Mouse (Mus musculus) skeletal muscle tissue, adult 2 months (tissue): ENCODE measurements around the gene Trim71.
"Not testable (repeated sequence)": the region's sequence is repeated elsewhere in the genome, so short reads cannot be mapped to it uniquely, and the experiment has no call there.

Experiments used
- DNase-seq: peaks from one replicate; pipeline ENCODE4 v3.0.0-alpha.2; 2012; ENCODE audit warnings: low read depth, low spot score

The Trim71 gene

DNA sequence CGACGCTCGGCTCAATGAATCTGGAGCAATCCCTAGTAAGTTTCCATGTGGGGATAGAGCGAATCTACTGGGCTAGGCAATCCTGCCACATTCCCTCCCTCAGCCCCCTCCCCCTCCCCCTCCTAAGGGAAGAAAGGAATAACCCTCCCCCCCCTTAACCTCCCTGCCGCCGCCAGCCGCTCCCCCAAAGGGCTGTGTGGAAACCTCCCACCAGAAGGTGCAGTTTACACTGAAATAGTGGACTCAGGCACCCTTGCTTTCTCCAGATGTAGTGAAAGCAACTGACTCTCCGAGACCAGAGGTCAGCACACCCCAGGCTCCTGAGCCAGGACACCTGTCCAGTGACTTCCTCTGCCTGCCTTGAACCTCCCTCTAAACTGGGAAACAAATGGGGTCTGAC lies 37.6 kb downstream of the Trim71 start:
- DNase-seq, result no peak

DNA sequence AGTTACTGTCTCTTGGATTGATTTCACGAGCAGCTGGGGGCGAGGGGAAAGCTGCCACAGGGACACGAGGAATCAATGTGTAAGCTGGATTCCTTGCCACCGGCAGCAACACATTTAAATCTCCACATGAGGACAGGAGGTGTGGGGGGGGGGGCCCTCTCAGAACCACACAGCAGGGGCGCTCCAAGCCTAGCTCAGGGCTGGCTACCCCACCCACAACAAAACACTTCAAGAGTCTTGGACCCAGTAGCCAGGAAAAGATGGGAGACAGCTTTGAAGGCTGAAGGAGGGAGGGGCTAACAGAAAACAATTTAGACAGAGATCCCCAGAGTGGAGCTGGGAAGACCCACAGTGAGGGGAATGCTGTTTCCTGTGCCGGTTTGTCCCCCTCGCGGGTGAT lies 38.3 kb downstream of the Trim71 start:
- no peak for DNase-seq

DNA sequence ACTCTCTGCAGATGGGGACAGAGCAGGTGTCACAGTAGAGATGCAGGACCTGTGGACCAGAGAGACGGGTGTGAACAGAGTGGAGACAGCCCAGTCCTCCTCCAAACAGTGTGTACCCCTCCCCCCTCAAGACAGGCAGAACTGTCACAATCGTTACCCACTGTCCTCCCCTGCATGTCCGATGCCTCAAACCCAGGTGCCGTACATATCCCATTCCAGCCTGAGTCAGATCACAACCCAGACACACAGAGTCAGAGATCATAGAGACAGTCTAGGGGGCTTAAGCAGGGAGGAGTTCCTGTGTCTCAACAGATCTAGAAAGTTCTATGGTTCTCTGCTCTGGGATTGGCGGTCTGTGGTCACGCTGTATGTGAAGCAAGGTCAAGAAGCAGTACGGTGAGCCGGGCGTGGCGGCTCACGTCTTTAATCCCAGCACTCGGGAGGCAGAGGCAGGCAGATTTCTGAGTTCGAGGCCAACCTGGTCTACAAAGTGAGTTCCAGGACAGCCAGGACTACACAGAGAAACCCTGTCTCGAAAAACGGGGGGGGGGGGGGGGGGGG lies 39.0 kb downstream of the Trim71 start:
- no peak for DNase-seq

DNA sequence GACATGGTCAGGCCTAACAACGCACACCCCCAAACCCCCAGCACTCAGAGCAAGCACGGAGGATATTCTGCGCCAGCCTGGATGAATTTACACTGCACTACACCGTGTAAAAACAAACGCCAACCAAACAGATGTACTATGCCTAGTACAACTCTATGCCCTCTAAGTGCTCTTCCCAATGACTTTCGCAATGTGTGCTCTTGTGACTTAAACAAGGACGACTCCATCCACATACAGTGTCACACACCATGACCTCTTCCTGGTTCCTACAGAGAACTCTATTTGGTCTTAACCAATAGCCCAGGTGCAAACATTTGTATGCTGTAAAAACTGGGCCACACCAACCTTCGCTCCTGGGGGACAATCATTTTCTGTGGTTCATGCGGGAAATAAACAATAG lies 41.7 kb downstream of the Trim71 start:
- no peak for DNase-seq

DNA sequence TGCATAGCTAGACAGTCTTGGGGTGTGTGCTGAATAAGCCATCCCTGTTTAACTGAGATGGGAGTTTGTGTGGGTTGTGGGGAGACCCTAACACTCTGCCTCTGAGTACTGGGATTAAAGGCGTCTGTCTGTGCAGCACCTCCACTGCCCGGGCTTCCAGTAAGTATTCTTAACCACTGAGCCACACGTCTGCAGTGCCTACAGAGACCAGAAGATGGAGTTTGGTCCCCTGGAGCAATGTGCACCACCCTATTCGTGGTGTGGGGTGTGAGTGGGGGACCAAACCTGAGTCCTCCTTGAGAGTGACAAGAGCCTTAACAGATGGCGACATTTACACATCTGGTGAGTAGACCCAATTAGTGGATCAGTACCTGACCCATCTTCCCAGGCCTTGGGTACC lies 42.1 kb downstream of the Trim71 start:
- no peak for DNase-seq

DNA sequence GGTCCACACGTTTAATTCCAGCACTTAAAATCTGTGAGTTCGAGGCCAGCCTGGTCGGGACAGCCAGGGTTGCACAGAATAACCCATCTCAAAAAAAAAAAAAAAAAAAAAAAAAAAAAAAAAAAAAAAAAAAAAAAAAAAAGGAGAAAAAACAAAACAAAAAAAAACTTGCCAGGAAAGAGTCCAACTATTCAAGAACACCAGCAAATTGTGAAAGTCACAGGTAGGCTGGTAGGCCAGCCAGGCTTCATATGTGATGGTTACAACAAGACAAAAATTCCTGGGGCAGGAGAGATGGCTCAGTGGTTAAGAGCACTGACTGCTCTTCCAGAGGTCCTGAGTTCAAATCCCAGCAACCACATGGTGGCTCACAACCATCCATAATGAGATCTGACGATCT lies 43.6 kb downstream of the Trim71 start:
- DNase-seq, result not testable (repeated sequence)

DNA sequence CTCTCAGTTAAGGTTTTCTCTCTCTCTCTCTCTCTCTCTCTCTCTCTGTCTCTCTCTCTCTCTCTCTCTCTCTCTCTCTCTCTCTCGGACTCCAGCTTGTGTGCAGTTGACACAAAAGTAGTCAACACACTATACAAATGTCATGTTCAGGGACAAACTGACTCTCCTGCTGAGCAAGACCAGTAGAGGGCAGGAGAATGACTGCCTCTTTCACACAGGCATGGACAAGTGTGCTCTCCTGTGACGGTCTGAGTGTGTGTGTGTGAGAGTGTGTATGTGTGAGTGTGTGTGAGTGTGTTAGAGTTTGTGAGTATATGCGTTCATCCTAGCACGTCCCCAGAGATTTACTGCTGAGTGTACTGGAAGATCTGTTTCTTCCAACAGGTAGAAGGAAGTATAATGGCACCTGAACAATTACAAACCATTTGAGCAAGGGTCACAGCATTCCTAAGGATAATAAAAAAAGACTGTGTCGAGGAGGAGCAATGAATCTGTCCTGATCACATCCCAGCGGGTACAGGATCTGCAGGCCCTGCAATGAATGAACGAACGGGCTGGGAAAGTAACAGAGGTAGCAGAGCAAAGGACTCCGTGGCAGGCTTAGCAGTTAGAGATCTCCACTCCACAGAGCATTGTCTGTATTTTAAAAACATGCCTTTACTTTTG lies 45.2 kb downstream of the Trim71 start:
- DNase-seq, result no peak

DNA sequence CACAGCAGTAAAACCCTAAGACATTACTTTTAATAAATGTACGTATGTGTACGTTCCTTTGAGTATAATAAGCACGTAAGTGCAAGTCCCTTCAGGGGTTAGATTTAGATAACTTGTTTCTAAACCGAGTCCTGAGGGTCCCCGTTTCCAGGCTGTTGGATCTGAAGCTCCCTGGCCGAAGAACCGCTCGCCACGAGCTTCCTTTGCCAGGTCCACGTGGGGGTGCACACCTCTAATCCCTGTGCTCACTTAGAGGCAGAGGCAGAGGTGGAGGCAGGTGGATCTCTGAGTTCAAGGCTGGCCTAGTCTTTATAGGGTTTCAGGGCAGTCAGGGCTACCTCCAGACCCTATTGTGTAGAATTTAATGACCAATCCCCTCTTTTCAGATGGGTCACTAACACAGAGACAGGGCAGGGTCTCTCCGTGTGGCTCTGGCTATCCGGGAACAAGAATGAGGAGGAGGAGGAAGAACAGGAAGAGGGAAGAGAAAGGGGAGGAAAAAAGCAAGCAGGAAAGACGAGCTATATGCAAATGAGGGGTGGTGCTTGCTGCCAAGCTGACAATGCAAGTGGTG lies 46.2 kb downstream of the Trim71 start:
- DNase-seq, result no peak

DNA sequence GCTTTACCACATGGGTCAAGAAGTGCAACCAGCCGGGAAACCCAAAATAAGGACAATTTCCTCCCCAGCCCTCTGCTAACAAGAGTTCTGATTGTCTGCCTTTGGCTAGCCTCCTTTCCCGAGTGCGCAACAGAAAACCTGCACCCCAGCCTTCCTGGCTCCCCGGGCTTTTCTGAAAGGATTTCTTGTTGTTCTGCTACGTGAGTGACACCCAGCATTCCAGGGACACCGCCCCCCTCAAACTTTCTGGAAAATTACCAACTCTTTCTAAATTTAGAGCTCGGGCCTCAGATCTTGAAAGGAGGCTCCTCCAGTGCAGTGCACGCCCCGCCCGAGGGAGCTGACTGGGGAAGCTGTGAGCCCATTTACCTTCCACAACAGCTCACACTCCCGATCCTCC lies 48.8 kb downstream of the Trim71 start, which contains the start of gene C130032M10Rik:
Gene C130032M10Rik, plus strand, starts transcription at position 334 of the 400 bp plus-strand sequence.
- DNase-seq, result no peak

DNA sequence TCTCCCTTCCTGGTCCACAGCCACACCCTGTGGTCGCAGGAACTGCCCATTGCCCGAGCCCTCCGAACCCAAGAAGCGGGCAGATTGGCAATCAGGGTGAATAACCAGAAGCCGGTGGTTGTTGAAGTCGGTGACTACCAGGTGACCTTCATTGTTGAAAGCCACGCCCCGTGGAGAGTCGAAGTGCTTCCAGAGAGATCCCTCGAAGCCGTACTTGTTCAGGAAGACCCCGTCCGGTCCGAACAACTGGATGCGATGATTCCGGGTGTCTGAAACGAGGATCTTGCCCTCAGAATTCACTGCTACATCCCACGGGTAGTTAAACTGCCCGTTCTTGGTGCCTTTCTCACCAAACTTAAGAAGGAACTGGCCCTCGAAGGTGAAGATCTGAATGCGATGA lies 51.3 kb downstream of the Trim71 start:
- DNase-seq, result no peak

DNA sequence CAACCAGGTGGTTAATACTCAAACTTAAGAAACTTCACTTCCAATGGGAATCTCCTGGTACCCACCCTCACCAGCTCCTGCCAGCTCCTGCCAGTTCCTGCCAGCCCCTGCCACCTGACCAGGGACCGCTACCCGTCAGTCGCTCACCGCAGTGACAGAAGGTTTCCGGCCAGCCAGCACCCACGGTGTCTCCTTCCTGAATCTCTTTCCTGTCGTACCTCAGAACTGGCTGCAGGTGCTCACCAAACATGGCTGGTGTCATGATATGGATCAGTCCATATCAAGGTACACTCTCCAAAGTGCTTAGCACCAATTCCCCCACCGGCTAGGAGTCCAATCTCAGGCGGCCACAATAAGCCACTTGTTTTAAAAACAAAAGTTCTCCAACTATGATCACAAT lies 54.4 kb downstream of the Trim71 start:
- DNase-seq, result no peak

DNA sequence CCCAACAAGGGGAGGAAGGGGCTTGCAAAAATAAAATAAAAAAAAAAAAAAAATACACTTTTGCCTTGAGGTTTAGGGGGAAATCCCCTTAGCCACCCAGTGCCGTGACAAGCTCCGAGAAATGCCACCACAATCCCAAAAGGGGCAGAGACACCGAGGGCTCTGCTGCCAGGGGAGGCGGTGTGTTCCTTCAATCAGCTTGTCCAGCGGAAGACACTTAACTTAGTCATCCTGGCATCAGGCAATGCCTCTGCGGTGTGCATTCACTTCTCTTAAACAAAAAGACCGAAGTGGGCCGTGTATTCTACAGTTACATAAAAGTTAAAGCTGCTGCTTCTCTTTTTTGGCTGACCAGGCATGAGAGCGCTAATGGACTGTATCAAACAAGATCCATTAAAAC lies 56.7 kb downstream of the Trim71 start:
- DNase-seq, result no peak

DNA sequence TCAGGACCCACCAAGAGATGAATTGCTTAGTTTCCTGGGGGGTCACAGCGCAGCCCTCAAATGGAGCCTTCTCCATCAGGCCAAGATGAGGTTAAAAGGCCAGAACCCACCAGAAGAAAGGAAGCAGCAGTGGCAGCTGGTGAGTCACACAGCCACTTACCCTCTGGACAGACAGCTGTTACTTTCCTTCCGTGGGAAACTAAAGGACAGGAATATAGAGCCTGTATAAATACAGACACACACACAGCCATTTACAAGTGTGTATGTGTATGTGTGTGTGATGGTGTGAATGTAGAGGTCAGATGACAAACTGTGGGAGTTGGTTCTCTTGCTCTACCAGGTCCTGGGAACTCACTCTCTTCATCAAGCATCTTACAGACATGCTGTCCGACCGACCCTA lies 57.6 kb downstream of the Trim71 start:
- no peak for DNase-seq

DNA sequence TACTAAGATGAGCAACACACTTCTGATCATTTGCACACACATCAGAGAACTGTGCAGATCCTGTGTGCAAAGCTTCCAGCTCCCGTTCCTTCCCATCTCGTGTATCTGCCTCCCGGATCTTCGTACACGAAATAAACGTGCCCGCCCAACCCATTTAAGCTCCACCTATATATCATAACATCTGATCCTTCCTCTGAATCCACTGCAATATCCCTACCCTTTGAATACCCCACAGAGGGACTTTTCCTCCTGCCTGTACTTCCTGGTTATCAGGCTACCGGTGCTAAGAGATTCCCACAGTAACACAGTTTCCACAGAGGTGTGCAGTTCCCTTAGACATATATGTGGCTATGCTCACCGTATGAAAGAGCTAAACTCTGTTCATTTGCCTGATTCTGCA lies 59.4 kb downstream of the Trim71 start, which contains the start of gene Ccr4:
Gene Ccr4, minus strand, starts transcription at position 101 of the 400 bp plus-strand sequence.
- DNase-seq, result no peak

DNA sequence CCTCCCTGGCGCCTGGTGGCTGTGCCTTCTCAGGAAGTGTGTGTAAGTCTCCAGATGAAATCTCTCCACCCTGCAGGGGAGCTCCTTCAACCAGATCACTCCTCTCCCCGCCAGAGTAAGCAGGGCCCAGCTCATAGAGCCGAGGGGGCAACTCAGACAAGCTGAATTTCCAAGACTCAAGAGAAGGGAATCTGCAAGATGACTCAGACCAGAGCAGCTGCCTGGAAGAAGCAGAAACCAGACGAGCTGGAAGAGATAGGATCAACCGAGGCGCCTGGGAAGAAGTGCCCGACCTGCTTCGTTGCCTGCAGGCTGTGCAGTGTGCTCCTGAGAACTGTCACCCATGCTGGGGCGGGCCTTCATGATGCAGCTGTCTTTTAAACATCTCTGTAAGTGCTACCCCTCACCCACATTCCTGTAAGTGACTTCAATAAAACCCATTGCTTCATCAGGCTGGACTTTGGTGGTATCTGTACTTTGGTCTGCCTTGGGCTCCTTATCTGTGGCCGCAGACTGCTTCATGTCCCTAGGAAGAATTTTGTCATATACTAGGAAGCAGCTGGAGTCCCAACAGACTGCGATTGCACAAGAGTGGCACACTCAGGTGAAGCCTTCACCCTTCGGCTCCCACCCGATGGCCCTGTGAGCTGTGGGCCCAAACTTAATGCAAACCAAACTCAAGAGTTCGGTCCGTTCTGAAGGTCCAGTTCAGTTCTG lies 61.3 kb downstream of the Trim71 start:
- no peak for DNase-seq

DNA sequence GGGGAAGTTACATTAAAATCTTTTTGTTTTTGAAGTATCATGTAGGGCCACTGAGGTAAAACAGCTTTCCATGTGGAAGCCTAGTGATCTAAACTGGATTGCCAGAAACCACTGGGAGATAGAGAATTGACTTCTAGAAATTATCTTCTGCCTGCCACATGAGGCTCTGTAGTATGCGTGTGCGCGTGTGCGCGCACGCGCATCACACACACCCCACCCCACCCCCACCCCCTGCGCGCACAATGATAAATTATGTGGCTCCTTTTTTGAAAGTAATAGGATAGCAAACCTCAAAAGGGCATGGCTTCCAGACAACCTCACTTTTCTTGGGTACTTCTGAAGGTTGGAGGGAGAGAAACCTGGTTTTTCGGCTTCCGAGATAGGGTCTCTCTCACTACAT lies 62.3 kb downstream of the Trim71 start:
- DNase-seq, result no peak

DNA sequence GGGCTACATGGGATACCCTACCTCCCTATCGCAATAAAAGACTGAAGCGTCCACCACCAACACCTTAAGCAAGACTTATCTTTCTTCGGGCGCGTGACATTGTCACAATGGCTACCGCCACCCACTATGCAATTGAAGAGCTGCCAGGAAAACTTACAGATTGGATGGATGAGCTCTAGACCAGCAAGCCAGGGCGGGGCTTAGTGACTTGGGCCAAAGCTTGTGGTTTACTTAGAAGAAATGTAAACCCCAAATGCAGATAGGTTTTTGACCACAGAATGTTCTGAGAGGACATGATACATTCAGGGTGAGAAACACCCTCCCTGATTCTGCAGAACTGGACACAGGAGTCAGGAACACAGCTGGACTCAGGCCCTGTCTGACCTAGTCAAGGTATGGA lies 63.1 kb downstream of the Trim71 start:
- no peak for DNase-seq

DNA sequence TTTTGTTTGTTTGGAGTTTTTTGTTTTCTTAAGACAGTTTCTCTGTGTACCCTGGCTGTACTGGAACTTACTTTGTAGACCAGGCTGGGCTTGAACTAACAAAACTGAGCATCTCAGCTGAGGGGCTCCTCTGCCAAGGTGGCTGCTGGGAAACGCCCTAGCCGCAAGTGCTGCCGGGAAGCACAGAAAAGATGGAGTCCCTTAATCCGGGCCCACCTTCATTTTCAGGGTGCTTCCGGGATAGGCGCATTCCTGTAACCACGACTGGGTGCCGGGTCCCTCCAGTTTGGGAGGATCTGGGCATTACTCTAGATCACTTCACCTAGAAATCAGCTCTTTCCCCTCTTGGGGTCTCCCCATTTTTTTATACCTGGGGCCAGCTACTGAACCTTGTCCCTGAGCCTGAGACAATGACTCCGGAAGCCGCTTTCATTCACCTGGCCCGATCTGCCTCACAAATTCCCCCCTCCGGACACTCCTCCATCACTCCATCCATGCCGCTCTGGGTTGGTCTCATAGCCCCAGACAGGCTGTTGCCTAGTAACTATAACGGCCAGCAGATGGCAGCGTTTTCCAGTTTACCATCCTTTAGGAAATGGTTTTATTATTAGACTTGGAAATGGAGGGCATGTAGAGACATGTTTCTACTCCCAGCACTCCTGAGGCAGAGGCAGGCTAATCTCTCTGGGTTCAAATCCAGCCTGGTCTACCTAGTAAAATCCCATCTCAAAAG lies 64.2 kb downstream of the Trim71 start:
- peak; percentile 3 for DNase-seq

DNA sequence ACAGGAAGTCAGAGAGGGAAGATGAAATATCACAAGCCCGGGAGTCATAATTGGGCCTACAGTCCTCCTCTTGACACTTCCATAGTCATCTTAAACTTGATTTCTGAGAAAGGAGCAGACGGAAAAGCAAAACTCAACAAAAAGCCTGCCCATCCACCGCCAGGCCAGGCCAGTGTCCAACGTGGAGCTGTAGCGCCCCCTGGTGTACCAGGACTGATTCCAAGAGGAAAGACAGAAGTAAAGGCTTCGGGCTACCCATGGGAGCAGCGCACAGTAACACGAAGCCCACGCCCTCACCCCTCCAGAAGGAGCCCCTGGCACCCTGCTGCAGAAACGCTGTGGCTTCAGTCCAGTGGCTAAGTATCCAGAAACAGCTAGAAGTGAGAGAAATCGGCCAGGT lies 66.0 kb downstream of the Trim71 start:
- peak; percentile 49 for DNase-seq

DNA sequence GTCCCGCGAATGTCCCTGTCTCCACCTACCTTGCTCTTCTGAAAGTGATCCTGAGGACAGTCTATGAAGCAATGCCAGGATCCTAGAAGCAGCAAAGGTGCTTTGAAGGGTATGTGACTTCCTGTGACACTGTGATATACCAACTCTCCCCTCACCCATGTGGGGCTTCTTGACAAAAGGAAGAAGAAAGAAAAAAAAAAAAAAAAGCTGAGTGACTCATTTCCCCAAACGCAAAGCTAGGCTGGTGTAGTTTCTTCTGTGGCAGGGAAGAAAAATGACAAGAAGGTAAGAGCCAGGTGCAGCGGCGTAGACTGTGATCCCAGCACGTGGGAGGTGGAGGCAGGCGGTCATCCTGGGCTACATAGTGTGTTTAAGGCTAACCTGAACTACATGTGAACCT lies 67.7 kb downstream of the Trim71 start:
- no peak for DNase-seq

DNA sequence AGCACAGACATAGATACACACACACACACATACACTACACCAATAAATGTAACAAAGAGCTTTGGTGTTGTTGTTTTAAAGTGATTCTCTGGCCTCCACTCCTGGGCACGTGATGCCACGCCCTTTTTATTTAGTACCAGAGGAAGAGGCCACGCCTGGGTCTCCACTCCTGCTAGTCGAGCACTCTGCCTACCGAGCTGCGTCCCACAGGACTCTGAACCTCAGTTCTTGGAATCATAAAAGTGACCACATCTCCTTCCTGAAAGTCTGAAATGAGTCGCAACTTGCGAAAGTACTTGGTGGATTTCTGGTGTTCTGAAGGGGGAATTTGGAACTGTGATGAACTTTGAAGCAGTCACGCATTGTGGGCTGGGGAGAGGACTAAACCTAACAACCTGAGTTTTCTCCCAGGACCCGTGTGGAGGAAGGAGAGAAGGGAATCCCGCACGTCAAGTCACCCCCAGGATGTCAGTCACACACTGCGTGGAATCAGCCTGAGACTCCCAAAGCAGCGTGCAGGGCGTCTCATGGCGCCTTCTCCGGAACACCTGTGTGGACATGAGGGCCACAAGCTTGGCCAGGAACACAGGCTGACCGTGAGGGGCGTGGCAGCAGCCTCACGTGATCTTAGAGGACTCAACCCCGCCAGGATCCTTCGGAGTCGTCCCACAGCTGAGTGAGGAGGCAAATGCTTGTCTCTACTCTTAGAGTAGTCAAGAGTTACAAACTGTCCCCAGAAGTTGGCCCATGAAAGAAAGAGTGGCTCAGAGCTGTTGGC lies 76.5 kb downstream of the Trim71 start:
- no peak for DNase-seq
